Mouse (Mus musculus): ENCODE data around the gene Robo1.
A peak's percentile ranks its signal among the peaks of the same experiment; 100 is the strongest.

The Robo1 gene

GRCm38 (mm10) chr16:72610661-72611112 lies 302.6 kb downstream of the Robo1 start:
- no peak for DNase-seq

DNA sequence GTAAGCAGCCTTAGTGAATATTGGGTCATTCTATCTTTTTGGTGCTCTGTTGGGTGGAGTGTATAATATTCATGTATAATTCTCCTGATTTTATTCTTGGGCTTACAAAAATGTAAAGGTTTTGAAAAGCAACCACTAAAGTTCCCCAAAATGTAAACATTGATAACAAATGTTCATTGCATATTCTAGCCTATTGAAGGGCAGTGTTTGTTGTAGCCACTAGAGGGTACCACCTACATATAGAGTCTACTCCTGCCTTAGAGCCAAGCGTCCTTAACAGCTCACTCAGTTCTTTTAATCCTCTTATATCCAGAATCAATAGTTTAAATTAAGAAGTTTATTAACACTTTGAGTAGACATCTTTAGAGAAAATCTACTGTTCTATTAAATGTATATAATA lies 306.8 kb downstream of the Robo1 start:
- peak; percentile 32 for DNase-seq

DNA sequence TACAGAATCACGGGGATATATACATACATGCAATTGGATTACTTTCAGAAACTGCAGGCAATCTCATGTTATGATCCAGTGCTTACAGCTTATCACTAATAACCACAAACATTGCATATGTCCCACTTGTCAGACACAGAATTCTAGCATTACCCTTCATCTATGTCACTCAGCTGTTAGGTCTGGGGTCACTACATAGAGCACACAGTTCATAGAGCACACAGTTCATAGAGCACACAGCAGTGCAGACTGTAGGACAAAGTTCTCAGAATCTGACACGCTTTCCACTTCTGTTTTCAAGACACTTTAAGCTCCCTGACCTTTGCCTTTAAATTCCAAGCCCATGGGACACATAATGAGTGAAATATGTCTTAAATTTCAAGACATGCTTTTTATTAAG lies 307.3 kb downstream of the Robo1 start:
- DNase-seq, result no peak

DNA sequence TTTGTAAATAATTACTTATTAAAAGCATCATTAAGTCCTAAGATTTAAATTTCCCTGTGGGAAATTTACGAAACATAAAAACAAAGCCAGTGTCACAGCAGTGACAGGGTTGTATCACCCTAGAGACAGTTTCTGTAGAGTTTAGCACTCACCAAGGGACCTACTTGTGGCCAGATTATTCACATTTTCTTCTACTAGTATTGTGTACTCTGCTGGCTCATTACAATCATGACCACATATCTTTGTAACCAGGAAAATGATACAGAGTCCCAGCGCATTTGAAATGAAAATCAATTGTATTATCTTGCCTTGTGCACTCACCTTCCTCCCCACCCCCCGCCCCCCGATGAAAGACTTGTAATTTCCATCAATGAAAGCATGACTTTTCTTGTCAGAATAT lies 314.3 kb downstream of the Robo1 start:
- no peak for DNase-seq

GRCm38 (mm10) chr16:72622868-72623267 lies 314.8 kb downstream of the Robo1 start:
- peak; percentile 24 for DNase-seq

GRCm38 (mm10) chr16:72633846-72634245 lies 325.7 kb downstream of the Robo1 start:
- peak; percentile 56 for DNase-seq

DNA sequence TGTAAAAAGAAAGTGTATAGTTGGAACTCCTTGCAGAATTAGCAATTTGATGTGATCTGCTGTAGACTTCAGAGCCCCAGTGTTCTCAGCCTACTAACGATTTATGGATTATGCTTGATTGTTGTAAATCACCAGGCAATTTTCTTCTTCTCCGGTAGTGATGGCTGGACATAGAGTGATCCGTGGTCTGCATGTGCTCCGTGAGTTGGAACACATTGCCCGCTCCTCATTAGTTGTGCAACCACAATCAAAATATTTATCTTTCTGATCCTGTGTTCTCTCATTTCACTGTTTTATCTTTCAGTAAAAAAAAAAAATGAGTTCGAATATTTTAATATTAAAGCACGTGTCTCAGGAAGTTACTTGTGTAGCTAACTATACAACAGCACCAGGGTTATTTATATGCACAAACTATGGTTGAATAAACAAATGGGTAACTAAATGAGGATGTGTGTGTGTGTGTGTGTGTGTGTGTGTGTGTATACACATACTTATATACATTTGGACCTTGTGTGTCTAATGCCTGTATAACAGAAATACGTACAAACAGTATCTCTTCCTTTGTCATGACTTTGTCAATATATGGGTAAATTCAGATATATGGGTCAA lies 331.3 kb downstream of the Robo1 start:
- DNase-seq, result peak; percentile 40

DNA sequence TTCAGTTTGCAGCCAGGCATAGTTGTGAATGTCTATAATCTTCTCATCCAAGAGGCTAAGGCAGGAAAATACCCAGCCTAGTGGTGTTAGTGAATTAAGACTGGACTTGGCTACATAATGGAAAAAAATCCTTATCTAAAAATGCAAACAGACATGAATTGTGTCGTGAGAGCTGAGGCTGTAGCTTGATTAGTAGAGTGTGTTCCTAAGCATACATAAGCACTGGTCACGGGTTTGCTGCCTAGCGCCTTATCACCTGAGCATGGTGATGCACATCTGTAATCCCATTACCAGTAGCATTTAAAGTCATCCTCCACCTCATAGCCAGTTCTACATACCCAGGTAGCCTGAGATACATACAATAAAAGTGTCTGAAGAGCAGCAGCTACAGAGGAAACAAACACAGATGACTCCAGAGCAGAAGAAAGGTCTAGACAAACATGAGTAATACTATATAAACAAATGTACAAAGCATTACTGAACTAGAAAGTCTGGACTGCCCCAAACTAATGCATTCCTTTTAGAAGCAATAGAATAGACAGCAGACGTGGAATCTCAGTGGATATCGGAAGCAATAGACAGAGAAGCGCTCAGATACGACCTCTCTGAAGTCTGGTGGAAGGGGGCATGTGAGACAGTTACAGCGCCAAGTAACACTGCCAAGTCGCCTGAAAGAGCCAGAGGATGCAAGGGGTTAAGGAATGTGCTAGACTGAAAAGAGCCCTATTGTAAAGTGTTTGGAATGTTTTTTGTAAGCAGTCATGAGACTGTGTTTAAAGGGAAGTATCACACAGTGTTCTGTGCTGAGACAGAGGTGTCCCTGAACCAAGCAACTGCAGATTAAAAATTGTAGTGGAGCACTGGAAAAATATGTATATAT lies 333.1 kb downstream of the Robo1 start:
- peak; percentile 20 for DNase-seq

DNA sequence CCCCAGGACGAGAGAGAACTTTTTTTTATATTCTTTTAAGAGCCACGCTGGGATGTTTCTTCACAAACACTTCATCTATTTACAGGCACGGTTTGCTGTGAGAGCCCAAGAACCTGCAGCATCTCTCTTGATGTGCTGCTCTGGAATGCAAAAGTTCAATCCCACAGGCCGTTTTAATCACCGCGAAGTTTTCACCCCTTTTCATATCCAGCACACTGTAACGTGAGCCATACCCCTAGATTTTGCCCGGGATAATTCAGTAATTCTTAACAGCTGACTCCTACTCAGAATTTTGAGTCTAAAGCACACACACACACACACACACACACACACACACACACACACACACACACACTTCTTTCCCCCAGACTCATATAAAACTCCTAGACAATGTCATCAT lies 337.8 kb downstream of the Robo1 start:
- no peak for DNase-seq

DNA sequence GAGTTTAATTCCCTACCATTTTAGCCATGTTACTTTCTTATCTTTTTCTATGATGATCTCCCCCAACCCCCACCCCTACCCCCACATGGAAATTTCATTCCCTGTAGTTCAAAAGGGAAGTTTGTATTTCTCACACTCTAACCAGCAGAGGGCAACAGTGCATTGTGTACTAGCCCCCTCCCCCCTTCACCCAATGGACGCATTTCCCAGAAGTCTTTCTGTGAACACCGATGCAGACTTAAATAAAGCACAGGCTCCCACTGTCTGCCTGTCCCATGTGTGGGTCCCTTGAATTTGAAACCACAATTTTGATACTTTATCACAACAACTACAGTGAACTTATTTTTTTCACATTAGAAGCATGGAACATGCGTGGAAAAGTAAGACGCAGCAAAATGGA lies 341.2 kb downstream of the Robo1 start:
- peak; percentile 68 for DNase-seq

GRCm38 (mm10) chr16:72655411-72655810 lies 347.3 kb downstream of the Robo1 start:
- no peak for DNase-seq

- peak; percentile 62 for DNase-seq
Observed at GRCm38 (mm10) chr16:72662837-72663350, 354.8 kb downstream of the Robo1 start.

DNA sequence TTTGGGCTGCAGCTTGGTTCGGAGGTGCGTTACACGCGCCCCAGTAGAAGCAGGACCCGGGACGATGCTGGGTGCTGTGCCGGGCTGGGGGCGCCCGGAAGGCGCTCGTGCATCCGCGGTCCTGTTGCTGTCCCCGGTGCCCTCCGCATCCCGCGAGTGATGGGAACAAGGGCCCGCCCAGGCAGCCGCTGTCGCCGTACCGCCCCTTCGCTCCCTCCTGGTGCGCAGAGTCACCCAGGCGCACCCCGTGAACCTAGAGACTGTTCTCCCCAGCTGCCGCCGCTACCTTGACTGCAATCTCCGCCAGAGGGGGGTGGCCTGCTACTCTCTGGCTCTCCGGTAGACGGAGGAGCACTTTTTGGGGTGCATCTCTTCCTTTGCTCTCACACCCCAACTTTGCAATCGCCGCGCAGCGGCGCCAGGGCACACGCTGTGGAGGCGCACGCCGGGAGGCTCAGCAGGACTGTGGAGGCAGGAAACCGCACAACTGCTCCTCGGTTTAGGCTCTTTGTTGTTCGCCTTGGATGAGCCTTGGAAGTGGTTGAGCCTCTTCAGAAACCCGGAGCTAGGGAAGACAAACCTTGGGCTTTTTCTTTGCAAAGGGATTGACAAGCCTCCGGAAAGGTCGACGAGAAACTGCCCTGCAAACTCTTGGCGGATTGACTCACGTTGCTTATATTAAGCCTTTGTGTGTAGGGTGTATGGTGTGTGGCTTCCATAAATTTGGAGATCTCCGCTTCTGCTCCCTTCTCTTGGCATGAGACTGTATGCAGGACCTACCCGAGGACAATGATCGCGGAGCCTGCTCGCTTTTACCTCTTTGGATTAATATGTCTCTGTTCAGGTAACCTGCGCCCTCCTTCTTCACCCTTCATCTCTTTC lies 355.5 kb downstream of the Robo1 start:
- DNase-seq, result peak; percentile 26

- no peak for DNase-seq
Observed at GRCm38 (mm10) chr16:72664233-72664613, 356.1 kb downstream of the Robo1 start.

DNA sequence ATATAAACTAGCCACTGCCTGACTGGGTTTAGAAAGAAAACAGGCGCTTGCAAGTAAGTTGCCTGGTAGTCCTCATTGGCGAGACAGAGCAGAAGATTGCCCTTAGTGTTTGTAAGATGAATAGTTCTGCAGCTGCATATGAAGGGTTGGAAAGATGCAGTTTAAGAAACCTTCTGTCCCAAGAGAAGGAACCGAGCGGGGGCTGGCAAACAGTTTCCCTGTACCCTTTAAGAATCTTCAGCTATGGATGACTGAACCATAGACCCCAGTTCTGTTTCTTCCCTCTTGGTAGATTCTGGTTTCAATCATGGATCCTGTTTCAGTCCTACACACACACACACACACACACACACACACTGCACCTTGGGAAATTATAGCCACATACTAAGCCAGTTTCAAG lies 356.7 kb downstream of the Robo1 start:
- DNase-seq, result no peak

DNA sequence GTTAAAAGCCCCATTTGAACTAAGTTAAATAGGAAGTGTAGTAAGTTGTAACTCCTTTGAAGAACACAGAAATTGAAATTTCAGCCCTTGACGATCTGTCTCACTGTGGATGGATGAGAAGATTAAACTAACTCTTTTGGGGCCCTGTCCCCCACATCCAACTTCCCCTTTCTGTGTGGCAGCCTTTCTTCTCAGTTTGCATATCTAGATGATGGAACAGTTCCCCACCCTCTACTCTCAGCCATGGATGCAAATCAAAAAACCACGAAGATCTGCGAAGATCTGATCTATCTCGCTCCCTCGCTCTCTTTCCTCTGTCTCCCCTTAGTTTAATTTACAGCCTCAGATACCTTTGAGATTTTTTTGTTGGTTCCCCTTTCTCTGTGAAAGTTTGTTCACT lies 357.3 kb downstream of the Robo1 start:
- no peak for DNase-seq

GRCm38 (mm10) chr16:72670240-72671038 lies 362.3 kb downstream of the Robo1 start:
- DNase-seq, result no peak

GRCm38 (mm10) chr16:72677234-72677633 lies 369.1 kb downstream of the Robo1 start:
- DNase-seq, result no peak

DNA sequence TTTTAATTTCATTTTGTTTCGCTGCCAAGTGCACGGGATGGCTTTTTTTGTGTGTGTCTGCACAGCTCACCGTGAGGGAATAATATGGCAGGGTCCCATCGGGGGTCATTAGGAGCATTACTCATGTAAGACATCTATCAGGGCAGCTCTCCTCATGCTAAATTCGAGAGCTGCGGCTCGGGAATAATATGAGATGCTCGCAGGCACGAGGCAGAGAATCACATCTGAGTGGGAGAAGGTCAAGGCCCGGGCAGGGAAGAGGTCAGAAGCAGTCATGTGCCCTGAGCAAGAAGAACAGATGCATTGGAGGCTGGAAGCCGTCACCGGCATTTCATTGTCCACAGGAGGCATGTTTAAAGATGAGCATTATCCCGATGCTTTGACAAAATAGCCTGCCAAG lies 370.3 kb downstream of the Robo1 start:
- no peak for DNase-seq

DNA sequence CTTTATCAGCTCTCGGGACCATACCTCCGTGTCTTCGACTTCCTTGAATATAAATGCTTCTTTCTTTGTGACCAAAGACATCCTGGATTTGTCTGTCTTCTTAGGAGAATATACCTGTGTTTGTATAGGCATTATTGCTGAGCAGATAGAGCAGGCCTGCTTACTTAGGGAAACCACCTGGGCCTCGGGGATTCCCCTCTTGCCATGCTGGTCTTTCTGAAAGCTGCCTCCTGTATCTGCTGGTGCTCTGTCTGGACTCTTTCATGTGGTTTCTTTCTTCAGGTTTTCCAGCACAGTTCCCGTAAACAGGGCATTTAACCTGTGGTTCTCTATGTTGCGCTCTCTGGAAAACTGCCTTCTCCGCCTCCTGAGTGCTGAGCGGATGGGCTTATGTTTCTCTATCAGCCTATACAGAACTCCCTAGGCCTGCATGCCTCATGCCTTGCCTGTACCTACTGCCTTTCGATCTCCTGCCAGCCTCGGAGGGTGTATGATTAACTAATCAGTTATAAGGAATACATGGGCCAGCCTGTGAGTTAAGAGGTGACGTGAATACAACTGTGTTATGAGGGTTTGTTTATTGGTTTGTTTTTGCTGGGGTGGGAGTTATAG lies 370.9 kb downstream of the Robo1 start:
- DNase-seq, result no peak

DNA sequence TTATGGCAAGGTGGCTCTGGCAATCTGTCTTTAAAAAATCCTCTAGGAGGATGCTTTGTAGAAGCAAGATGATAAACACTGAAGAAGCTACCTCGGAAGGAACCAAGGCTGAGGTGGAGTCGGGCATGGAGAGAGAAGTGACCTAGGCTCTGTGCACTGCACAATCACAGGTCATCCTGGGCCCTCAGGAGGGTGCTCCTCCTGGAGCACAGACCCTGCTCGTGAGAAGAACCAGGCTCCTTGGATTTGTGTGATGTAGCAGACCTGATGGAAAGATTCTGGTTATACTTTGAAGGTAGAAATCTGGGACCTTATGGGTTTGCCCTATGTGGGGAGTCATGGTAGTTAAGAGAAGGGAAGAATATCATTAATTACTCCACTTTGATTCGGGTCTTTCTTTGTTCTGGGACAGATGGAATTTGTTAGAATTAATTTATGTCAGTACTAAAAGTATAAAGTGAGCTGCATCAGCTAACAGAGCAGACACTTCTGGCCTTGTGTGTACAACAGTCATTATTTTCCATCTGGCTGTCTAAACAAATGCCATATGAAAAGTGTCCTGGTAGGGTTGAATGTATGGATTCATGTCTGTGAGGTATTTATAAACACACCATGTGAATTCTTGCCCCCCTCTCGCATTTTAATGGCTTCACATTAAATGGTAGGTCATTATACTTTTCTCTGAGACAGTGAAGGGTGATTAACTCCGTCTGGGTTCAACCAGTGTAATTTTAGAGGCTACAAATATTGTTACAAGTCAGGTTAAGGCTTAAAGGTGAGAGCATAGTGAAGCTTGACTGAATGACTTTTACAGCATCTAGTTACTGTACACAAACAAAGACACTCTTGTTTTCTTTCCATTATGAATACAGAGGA lies 377.7 kb downstream of the Robo1 start:
- no peak for DNase-seq

Data from lung, postnatal 36 days (tissue).